Mouse (Mus musculus) heart, embryonic 16.5 days (tissue): ENCODE measurements around the gene Hoxc10. TPM values are rescaled to one million over a fixed set of nuclear protein-coding genes. Genes with fewer than 3 reads are reported as not detected.

Source experiments
- ATAC-seq: fragments of 200-750 bp; cut with Nextera tagmentation; replicated peaks from 2 replicates; pipeline ENCODE4 v1.8.0; 2017; ENCODE audit warnings: moderate number of reproducible peaks; ENCODE audit not compliant: insufficient read depth, low FRiP score; ENCODE audit errors: extremely low read depth
- H3K27ac ChIP-seq: fragments of 300-500 bp; sonication (generic); 2 replicates; pipeline ENCODE4 v1.5.1; 2014; ENCODE audit warnings: mild to moderate bottlenecking, low read length, control low read depth, moderate library complexity
- H3K27me3 ChIP-seq: fragments of 300-500 bp; sonication (generic); 2 replicates; pipeline ENCODE4 v1.6.1; 2014; ENCODE audit warnings: low read length, mixed read lengths; ENCODE audit not compliant: control insufficient read depth, insufficient read depth
- H3K36me3 ChIP-seq: fragments of 300-500 bp; sonication (generic); 2 replicates; pipeline ENCODE4 v1.6.1; 2014; ENCODE audit not compliant: control insufficient read depth, insufficient read depth
- H3K4me1 ChIP-seq: fragments of 300-500 bp; sonication (generic); 2 replicates; pipeline ENCODE4 v1.6.1; 2014; ENCODE audit warnings: low read length, mixed read lengths; ENCODE audit not compliant: control insufficient read depth, insufficient read depth
- H3K4me2 ChIP-seq: fragments of 300-500 bp; sonication (generic); 2 replicates; pipeline ENCODE4 v1.6.1; 2014; ENCODE audit warnings: low read depth, mild to moderate bottlenecking, control low read depth, low read length
- H3K4me3 ChIP-seq: fragments of 300-500 bp; sonication (generic); 2 replicates; pipeline ENCODE4 v1.5.1; 2014; ENCODE audit warnings: mild to moderate bottlenecking, control low read depth, low read length
- H3K9ac ChIP-seq: fragments of 300-500 bp; sonication (generic); 2 replicates; pipeline ENCODE4 v1.6.1; 2014; ENCODE audit warnings: low read length, control low read depth
- H3K9me3 ChIP-seq: fragments of 300-500 bp; sonication (generic); replicated peaks from 2 replicates; pipeline ENCODE4 v1.6.1; 2016; ENCODE audit warnings: low read length; ENCODE audit not compliant: control insufficient read depth
- WGBS: fragments of 180-500 bp; shearing (Covaris S2); extraction: QIAGEN DNeasy Blood & Tissue Kit; methylation state at CpG from one replicate; pipeline ENCODE4 v1.1.7; 2014; 5-methylcytosine and 5-hydroxymethylcytosine counted together
- polyA plus RNA-seq: library from polyadenylated mRNA; unstranded; fragments of >200 nt; fragmentation: Nextera tagmentation; extraction: Ambion mirVana; gene quantifications from 2 replicates; pipeline ENCODE4 v1.2.1, GENCODE M21; 2015

Hoxc10 gene
- polyA plus RNA-seq, 1 experiment from 2014 or later, result not detected

DNA sequence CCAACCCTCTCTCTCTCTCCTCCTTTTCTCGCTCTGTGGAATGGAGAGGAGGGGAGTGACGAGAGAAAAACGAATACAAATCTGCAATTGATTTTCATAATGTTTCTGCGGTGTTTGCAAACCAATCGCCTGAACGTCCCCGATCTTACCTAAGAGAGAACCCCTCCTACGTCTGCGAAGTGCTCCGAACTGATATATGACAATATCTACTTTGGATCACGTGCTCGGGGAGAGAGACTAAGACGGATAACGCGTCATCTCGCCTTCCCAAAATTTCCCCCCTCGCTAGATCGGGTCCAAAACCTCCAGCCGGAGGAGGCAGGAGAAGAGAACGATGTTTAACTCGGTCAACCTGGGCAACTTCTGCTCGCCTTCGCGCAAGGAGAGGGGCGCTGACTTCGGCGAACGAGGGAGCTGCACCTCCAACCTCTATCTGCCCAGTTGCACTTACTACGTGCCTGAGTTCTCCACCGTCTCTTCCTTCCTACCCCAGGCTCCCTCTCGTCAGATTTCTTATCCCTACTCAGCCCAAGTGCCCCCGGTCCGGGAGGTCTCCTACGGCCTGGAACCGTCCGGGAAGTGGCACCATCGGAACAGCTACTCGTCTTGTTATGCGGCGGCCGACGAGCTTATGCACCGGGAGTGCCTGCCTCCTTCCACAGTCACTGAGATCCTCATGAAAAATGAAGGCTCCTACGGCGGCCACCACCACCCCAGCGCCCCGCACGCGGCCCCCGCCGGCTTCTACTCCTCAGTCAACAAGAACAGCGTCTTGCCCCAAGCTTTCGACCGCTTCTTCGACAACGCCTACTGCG lies 12.2 kb upstream of the Hoxc10 start, which contains the start of gene Hoxc11:
Gene Hoxc11 (plus strand): TSS at position 236 of the 815 bp plus-strand sequence.
- WGBS, result under 1% methylated on average over 56 of the region's 57 CpGs
- Histone ChIP-seq H3K9me3 (no peaks in the 10 kb centered on the region), H3K4me3 (no peak within 1 kb of the TSS), H3K27ac (no peak within 1 kb of the TSS), H3K9ac (no peak within 1 kb of the TSS), H3K36me3 (no peaks in the 10 kb centered on the region), H3K4me2 (no peak within 1 kb of the TSS), H3K4me1 (no peaks in the 10 kb centered on the region), H3K27me3 (peaks cover 93% of the 10 kb centered on the region)
- ATAC-seq, result no peak

DNA sequence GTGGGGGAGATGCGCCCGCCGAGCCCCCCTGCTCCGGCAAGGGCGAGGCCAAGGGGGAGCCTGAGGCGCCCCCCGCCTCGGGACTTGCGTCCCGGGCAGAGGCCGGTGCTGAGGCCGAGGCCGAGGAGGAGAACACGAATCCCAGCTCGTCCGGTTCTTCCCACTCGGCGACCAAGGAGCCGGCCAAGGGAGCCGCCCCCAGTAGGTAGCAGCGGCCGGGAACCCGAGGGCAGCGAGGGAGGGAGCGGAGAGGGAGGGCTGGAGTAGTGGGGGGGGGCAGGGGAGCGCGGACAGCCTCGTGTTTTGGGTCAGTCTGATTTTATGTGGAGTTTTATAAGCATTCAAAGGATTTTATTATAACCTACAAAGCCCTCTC lies 11.6 kb upstream of the Hoxc10 start:
- no peak for ATAC-seq
- Histone ChIP-seq H3K36me3 (no peaks in the 10 kb centered on the region), H3K27ac (no peak overlapping the region)

DNA sequence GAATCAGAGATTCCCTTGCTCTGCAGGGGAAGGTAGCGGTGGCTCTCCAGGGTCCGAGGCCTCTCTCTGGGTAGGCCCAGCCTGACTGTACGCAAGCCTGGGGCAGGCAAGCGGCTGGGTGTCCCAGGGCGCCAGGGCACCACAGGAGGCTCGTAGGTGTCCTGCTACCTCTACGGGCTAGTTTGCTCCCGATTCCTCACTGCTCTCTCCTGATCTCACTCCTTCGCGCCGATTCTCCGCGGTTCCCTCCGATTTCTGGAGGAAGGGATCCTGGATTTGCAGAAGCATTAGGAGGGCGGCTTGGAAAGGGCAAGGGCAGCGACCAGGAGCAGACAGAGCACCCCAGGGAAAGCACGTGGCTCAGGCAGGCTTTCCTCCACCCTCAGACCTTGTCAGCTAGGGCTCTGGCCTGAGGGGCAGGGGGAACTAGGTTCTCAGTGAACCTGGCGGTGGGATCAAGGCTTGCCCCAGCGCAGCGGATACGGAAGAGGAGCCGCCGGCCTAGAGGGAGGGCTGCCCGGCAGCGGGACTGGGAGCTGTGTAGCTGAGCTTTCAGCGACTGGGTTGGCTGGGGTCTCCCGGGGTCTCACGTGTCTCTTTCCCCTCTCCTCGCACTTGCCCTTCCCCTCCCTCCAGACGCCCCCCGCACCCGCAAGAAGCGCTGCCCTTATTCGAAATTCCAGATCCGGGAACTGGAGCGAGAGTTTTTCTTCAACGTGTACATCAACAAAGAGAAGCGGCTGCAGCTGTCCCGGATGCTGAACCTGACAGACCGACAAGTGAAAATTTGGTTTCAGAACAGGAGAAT lies 10.6 kb upstream of the Hoxc10 start:
- H3K9ac ChIP-seq, result no peak overlapping the region
- H3K4me3 ChIP-seq, result no peak overlapping the region
- WGBS, result under 1% methylated on average over 39 of the region's 40 CpGs
- no peaks in the 10 kb centered on the region for H3K4me1 ChIP-seq
- H3K27me3 ChIP-seq, result peaks cover 95% of the 10 kb centered on the region
- H3K4me2 ChIP-seq, result no peak overlapping the region
- H3K36me3 ChIP-seq, result no peaks in the 10 kb centered on the region
- ATAC-seq, result no peak
- H3K27ac ChIP-seq, result no peak overlapping the region
- no peaks in the 10 kb centered on the region for H3K9me3 ChIP-seq

More for the DNA sequence above, 11.6 kb upstream of the Hoxc10 start:
- Histone ChIP-seq H3K27me3 (peaks cover 93% of the 10 kb centered on the region), H3K4me3 (no peak overlapping the region), H3K9ac (no peak overlapping the region), H3K4me1 (no peaks in the 10 kb centered on the region), H3K4me2 (no peak overlapping the region), H3K9me3 (no peaks in the 10 kb centered on the region)
- WGBS, result 3% methylated on average over 28 of the region's 28 CpGs

DNA sequence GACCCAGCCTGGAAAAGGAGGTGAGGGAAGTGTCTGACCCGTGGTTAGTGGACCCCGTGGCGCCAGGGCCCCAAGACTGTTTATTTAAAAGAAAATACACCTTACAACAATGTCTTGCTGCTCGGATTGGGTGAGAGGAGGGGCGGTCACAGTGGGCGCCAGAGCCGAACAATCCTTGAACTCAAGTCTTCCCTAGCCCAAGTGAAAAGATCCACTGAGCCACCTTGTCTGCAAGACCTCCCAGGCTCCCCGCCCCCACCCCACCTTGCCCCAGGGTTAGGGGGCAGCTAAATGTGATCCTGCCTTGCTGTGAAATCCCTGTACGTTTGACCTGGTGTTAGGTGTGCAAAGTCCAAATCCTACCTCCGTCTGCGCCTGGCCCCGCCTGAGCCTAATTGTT lies 9.7 kb upstream of the Hoxc10 start:
- 4% methylated on average over 12 of the region's 12 CpGs for WGBS
- Histone ChIP-seq H3K4me2 (no peak overlapping the region), H3K27me3 (peaks cover 95% of the 10 kb centered on the region), H3K4me3 (no peak overlapping the region), H3K9me3 (no peaks in the 10 kb centered on the region), H3K9ac (no peak overlapping the region), H3K27ac (no peak overlapping the region), H3K36me3 (no peaks in the 10 kb centered on the region), H3K4me1 (no peaks in the 10 kb centered on the region)
- ATAC-seq, result no peak

DNA sequence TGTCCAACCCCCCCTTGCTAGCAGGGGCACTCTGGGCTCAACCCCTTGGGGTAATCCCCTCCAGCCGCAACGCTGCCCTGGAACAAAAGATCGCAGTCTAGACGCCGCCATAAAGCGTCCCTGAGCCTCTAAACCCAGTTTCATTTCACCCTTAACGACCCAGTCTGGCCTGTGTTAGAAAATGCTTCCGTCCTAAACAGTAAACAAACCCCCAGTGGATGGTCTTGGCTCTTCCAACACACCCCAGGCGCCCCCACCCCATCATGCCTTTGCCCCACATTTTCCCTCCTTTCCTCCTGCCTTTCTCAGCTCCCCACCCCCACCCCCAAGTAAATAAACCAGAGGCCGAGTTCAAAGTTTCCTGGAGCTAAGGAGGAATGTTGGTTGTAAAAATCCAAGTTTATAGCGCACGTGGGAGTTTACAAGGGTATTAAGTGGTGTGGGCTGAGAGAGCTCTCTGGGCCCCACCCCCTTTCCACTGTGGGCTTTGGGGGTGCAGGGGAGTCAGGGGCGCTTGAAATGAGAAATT lies 6.9 kb upstream of the Hoxc10 start:
- no peaks in the 10 kb centered on the region for H3K9me3 ChIP-seq
- WGBS, result 2% methylated on average over 13 of the region's 13 CpGs

DNA sequence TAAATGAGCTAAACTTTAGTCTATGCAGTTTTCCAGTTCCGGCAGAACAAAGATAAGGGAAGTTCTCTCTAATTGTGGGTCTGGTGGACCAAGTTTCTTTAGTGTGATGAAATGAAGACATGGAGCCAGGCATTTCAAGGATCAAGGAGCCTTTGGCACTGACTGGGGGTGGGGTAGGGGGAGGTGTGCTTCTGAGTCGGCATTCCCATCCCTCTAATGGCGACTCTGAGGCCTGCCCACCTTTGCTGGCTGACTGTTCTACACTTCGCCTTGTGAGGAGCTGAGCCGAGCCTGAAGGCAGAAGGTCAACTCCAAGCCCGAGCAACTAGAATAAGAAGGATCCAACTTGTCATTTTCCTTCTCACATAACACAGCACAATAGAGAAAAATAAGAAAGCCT lies 4.9 kb upstream of the Hoxc10 start:
- Histone ChIP-seq H3K9me3 (no peaks in the 10 kb centered on the region), H3K4me3 (no peak overlapping the region), H3K36me3 (no peaks in the 10 kb centered on the region), H3K27ac (no peak overlapping the region), H3K4me2 (no peak overlapping the region), H3K27me3 (peaks cover 95% of the 10 kb centered on the region), H3K9ac (no peak overlapping the region), H3K4me1 (no peaks in the 10 kb centered on the region)
- WGBS, result 1% methylated on average over 6 of the region's 6 CpGs
- ATAC-seq, result no peak

More for the DNA sequence above, 6.9 kb upstream of the Hoxc10 start:
- H3K36me3 ChIP-seq, result no peaks in the 10 kb centered on the region
- H3K4me3 ChIP-seq, result no peak overlapping the region
- no peak overlapping the region for H3K9ac ChIP-seq
- no peaks in the 10 kb centered on the region for H3K4me1 ChIP-seq
- H3K27me3 ChIP-seq, result peaks cover 94% of the 10 kb centered on the region
- no peak overlapping the region for H3K4me2 ChIP-seq
- ATAC-seq, result no peak
- no peak overlapping the region for H3K27ac ChIP-seq

DNA sequence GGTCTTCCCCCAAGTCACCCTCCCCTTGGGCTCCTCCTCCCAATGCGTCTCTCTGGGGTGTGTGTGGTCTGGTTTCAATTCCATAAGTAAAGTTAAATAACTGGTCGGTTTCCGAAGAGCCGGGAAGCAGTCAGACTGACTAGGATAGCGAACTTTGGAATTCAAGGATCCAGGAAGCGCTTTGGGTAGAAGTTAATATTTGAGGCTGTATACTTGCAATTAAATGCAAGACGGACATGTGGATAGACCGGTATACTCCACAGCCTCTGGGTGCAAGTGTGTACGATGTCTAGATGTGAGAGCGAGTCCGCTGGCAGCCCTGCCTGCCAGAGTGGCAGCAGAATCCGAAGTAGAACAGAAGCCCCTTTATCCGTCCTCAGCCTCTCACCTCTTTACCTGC lies 4.1 kb upstream of the Hoxc10 start:
- Histone ChIP-seq H3K4me1 (no peaks in the 10 kb centered on the region), H3K9me3 (no peaks in the 10 kb centered on the region), H3K27me3 (peaks cover 95% of the 10 kb centered on the region), H3K36me3 (no peaks in the 10 kb centered on the region), H3K9ac (no peak overlapping the region), H3K27ac (no peak overlapping the region), H3K4me3 (no peak overlapping the region), H3K4me2 (no peak overlapping the region)
- no peak for ATAC-seq
- 3% methylated on average over 13 of the region's 13 CpGs for WGBS

DNA sequence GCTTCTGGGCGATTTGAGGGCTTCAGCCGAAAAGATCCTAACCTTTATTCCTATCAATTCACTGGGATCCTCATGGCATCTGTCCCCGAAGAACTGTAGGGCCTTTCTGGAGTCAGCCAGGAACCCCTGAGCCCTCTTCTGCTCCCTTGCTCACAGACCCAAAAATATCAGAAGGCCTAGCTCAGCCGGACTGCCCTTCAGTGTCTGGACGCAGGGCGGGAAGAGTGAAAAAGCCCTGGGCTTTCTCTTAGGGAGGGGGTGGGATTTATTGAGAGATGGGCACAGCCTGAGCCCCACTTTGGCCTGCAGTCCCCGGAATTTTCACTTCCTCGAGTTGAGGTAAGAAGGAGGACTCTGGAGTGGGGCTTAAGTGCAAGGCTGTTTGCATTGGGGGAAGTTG lies 3.3 kb upstream of the Hoxc10 start:
- ATAC-seq, result no peak
- Histone ChIP-seq H3K9me3 (no peaks in the 10 kb centered on the region), H3K36me3 (no peaks in the 10 kb centered on the region), H3K27ac (no peak overlapping the region), H3K27me3 (peaks cover 94% of the 10 kb centered on the region), H3K4me3 (no peak overlapping the region), H3K4me1 (no peaks in the 10 kb centered on the region), H3K4me2 (no peak overlapping the region), H3K9ac (no peak overlapping the region)
- WGBS, result 3% methylated on average over 8 of the region's 8 CpGs
